Mouse (Mus musculus) neutrophil, adult 65 days (primary cell): ENCODE results near the gene Fez2. TPM values are rescaled to one million over a fixed set of nuclear protein-coding genes. Genes with fewer than 3 reads are reported as not detected.

ENCODE experiments used
- total RNA-seq: library from RNA; stranded (reverse); gene quantifications from 2 replicates; pipeline ENCODE4 v1.2.4, GENCODE M21; 2023

The Fez2 gene
- 15.9 and 18.4 TPM in 2 replicates for total RNA-seq

GRCm38 (mm10) chr17:78417381-78418281, at the start of gene Fez2:
Fez2 (minus strand) TSS chr17:78418152.

Other genes starting within 250 kb of the Fez2 start
- 0.61 and 0.85 TPM in 2 replicates for gene Crim1, start 217.9 kb downstream of the Fez2 start, total RNA-seq
- 0.19 TPM in 1 of 2 replicates, not detected in the other for gene Vit, start 89.9 kb upstream of the Fez2 start, total RNA-seq